21 mouse cellular contexts compared by ENCODE assay signal in the genomic region with DNA sequence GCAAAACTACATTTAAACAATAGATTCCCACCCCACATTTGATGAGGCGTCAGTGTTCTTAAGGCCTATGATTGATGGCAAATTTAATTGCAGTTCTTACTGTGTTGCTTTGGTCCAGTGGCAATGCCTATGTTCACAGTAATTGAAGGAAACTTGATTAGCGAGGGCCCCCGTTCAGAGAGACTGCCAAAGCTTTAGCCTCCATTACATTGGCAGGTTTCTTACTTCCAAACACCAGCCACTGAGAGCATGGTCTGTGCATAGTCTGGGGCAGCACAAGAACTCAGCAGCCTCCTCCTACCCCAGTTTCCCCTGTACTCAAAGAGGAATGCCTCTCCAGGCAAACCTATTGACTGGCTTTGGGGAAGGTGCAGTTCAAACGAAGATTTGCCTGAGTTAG.
"Had no signal": no experiment of that assay in that cellular context is flagged by ENCODE, and none has a peak within 500 bp of the region (broad histone marks: within the 10 kb centered on the region; RNA-seq: fewer than 3 reads in every experiment).

No protein-coding gene starts in this region.

- DNase-seq: kidney, adult 8-10 months; kidney, postnatal 14 days; liver; lung, adult 18-20 months; lung, postnatal 10 days; lung, postnatal 36 days; midbrain, embryonic 14.5 days; right cerebral cortex, postnatal 25 days; spleen, adult 18-20 months; thymus, adult 18-20 months; thymus, postnatal 36 days had no signal

- ATAC-seq: intestine, postnatal 0 days; liver, embryonic 12.5 days had no signal

- H3K27ac ChIP-seq: kidney, embryonic 15.5 days; limb, embryonic 10.5 days; limb, embryonic 13.5 days; liver, embryonic 12.5 days; liver, embryonic 15.5 days; lung, embryonic 15.5 days; midbrain, embryonic 10.5 days; stomach, embryonic 15.5 days had no signal

- H3K9me3 ChIP-seq: kidney, embryonic 15.5 days; limb, embryonic 10.5 days; limb, embryonic 13.5 days; liver, embryonic 12.5 days; liver, embryonic 15.5 days; lung, embryonic 15.5 days; midbrain, embryonic 10.5 days; stomach, embryonic 15.5 days had no signal

- H3K4me3 ChIP-seq: kidney, embryonic 15.5 days; limb, embryonic 10.5 days; limb, embryonic 13.5 days; liver, embryonic 12.5 days; liver, embryonic 15.5 days; lung, embryonic 15.5 days; megakaryocyte, embryonic 14.5 days; midbrain, embryonic 10.5 days; stomach, embryonic 15.5 days had no signal

- H3K27me3 ChIP-seq: kidney, embryonic 15.5 days; limb, embryonic 13.5 days; liver, embryonic 12.5 days; liver, embryonic 15.5 days; lung, embryonic 15.5 days; megakaryocyte, embryonic 14.5 days; stomach, embryonic 15.5 days had no signal

- H3K4me1 ChIP-seq: kidney, embryonic 15.5 days; liver, embryonic 12.5 days; lung, embryonic 15.5 days; midbrain, embryonic 10.5 days; stomach, embryonic 15.5 days had no signal

- H3K4me2 ChIP-seq: kidney, embryonic 15.5 days; limb, embryonic 13.5 days; liver, embryonic 12.5 days; liver, embryonic 15.5 days; lung, embryonic 15.5 days; stomach, embryonic 15.5 days had no signal

- H3K36me3 ChIP-seq: kidney, embryonic 15.5 days; limb, embryonic 10.5 days; limb, embryonic 13.5 days; liver, embryonic 12.5 days; liver, embryonic 15.5 days; lung, embryonic 15.5 days; midbrain, embryonic 10.5 days; stomach, embryonic 15.5 days had no signal

- H3K9ac ChIP-seq: kidney, embryonic 15.5 days; limb, embryonic 13.5 days; liver, embryonic 12.5 days; liver, embryonic 15.5 days; lung, embryonic 15.5 days; stomach, embryonic 15.5 days had no signal
